Mouse (Mus musculus) ES-E14 (cell line): ENCODE data around the gene Rps29.

Source experiments
- CHD2 ChIP-seq: IDR thresholded peaks from 2 replicates; pipeline ENCODE4 v1.6.1; 2014; ENCODE audit warnings: mild to moderate bottlenecking, low read depth, low read length, inconsistent platforms
- HCFC1 ChIP-seq: IDR thresholded peaks from 2 replicates; pipeline ENCODE4 v1.6.1; 2012; ENCODE audit warnings: low read length, inconsistent platforms, borderline replicate concordance; ENCODE audit not compliant: insufficient read depth
- MAFK ChIP-seq: IDR thresholded peaks from 2 replicates; pipeline ENCODE4 v1.6.1; 2014; ENCODE audit warnings: mild to moderate bottlenecking, low read depth, low read length, inconsistent platforms; ENCODE audit not compliant: insufficient read depth
- ZC3H11A ChIP-seq: IDR thresholded peaks from 2 replicates; pipeline ENCODE4 v1.6.1; 2012; ENCODE audit warnings: low read depth, mild to moderate bottlenecking, inconsistent platforms, low read length, borderline replicate concordance
- ZNF384 ChIP-seq: IDR thresholded peaks from 2 replicates; pipeline ENCODE4 v1.6.1; 2012; ENCODE audit warnings: low read depth, low read length, inconsistent platforms

DNA sequence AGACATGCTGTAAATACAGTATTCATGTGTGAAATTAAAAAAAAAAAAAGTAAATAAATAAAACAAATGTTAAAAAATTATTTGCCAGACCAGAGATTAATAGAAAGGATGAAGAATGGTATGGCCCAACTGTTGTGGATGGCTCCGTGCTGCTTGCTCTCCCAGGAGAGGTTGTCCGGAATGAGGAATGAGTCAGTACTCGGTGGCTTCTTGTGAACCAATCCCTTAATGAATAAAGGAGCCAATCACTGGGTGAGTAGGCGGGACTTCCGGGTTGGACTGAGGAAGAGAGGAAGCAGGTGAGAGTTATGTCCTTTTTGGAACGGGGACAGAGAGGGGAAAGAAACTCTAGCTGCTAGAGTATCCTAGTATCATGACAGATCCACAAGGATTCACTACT is 39.1 kb downstream of the Rps29 start:
- TF ChIP-seq MAFK = no peak
- no peak for TF ChIP-seq HCFC1
- TF ChIP-seq ZC3H11A = no peak
- TF ChIP-seq ZNF384 = no peak
- TF ChIP-seq CHD2 = no peak
